Mouse (Mus musculus) midbrain, embryonic 16.5 days (tissue): ENCODE measurements around the gene Bend7. TPM values are rescaled to one million over a fixed set of nuclear protein-coding genes. Genes with fewer than 3 reads are reported as not detected.

Experiments
- ATAC-seq: fragments of 200-750 bp; cut with Nextera tagmentation; 2 replicates; pipeline ENCODE4 v1.8.0; 2017; ENCODE audit warnings: moderate TSS enrichment
- H3K27ac ChIP-seq: fragments of 300-500 bp; sonication (generic); 2 replicates; pipeline ENCODE4 v1.5.1; 2014; ENCODE audit warnings: mild to moderate bottlenecking, low read length, mixed read lengths
- H3K27me3 ChIP-seq: fragments of 300-500 bp; sonication (generic); 2 replicates; pipeline ENCODE4 v1.6.1; 2014; ENCODE audit warnings: low read depth, low read length, mixed read lengths; ENCODE audit not compliant: control insufficient read depth, insufficient read depth
- H3K36me3 ChIP-seq: fragments of 300-500 bp; sonication (generic); 2 replicates; pipeline ENCODE4 v1.6.1; 2014; ENCODE audit warnings: mild to moderate bottlenecking, low read length, moderate library complexity, mixed read lengths; ENCODE audit not compliant: control insufficient read depth, insufficient read depth
- H3K4me1 ChIP-seq: fragments of 300-500 bp; sonication (generic); 2 replicates; pipeline ENCODE4 v1.6.1; 2014; ENCODE audit warnings: mild to moderate bottlenecking, low read length, mixed read lengths; ENCODE audit not compliant: control insufficient read depth, insufficient read depth
- H3K4me2 ChIP-seq: fragments of 300-500 bp; sonication (generic); 2 replicates; pipeline ENCODE4 v1.6.1; 2014; ENCODE audit warnings: mild to moderate bottlenecking, low read length, mixed read lengths
- H3K4me3 ChIP-seq: fragments of 300-500 bp; sonication (generic); 2 replicates; pipeline ENCODE4 v1.5.1; 2014; ENCODE audit warnings: low read depth, mild to moderate bottlenecking, low read length, moderate library complexity, mixed read lengths
- H3K9ac ChIP-seq: fragments of 300-500 bp; sonication (generic); 2 replicates; pipeline ENCODE4 v1.6.1; 2014; ENCODE audit warnings: low read depth, low read length, mixed read lengths
- H3K9me3 ChIP-seq: fragments of 300-500 bp; sonication (generic); replicated peaks from 2 replicates; pipeline ENCODE4 v1.6.1; 2014; ENCODE audit warnings: mild to moderate bottlenecking, low read length, mixed read lengths; ENCODE audit not compliant: control insufficient read depth, poor library complexity, severe bottlenecking
- WGBS: fragments of 180-500 bp; shearing (Covaris S2); extraction: QIAGEN DNeasy Blood & Tissue Kit; methylation state at CpG from one replicate; pipeline ENCODE4 v1.1.7; 2014; 5-methylcytosine and 5-hydroxymethylcytosine counted together
- polyA plus RNA-seq: library from polyadenylated mRNA; unstranded; fragments of >200 nt; fragmentation: Nextera tagmentation; extraction: Ambion mirVana; gene quantifications from 2 replicates; pipeline ENCODE4 v1.2.1, GENCODE M21; 2015

Bend7 gene
- polyA plus RNA-seq, 1 experiment from 2014 or later = 6.2 TPM

GRCm38 (mm10) chr2:4791646-4792045 lies 74.0 kb downstream of the Bend7 start:
- Histone ChIP-seq H3K9me3 (no peaks in the 10 kb centered on the region), H3K4me1 (0 out of 2 replicates have a peak, but pooled peaks cover 3% of the 10 kb centered on the region), H3K4me2 (no peak overlapping the region), H3K9ac (no peak overlapping the region), H3K27ac (no peak overlapping the region), H3K4me3 (no peak overlapping the region), H3K27me3 (no peaks in the 10 kb centered on the region), H3K36me3 (no peaks in the 10 kb centered on the region)
- WGBS = 86% methylated on average over 8 of the region's 8 CpGs
- no peak for ATAC-seq

- Histone ChIP-seq H3K4me3 (no peak overlapping the region), H3K9me3 (no peaks in the 10 kb centered on the region), H3K4me1 (no peaks in the 10 kb centered on the region), H3K9ac (no peak overlapping the region), H3K4me2 (no peak overlapping the region), H3K27me3 (no peaks in the 10 kb centered on the region), H3K27ac (no peak overlapping the region), H3K36me3 (no peaks in the 10 kb centered on the region)
- 92% methylated on average over 4 of the region's 4 CpGs for WGBS
- no peak for ATAC-seq
These were observed 74.9 kb downstream of the Bend7 start for GRCm38 (mm10) chr2:4792554-4792953.

- peak overlapping the region; percentile 29 for H3K4me3 ChIP-seq
- ATAC-seq = peak; percentile 76; the same call in 1 of the 2 replicates
- 38% methylated on average over 18 of the region's 18 CpGs for WGBS
These were observed 85.0 kb downstream of the Bend7 start for GRCm38 (mm10) chr2:4802395-4803176.

GRCm38 (mm10) chr2:4816308-4816707 lies 98.7 kb downstream of the Bend7 start:
- H3K4me1 ChIP-seq = peaks cover 5% of the 10 kb centered on the region; the same call in 1 of the 2 replicates
- H3K27me3 ChIP-seq = no peaks in the 10 kb centered on the region
- H3K4me2 ChIP-seq = no peak overlapping the region
- no peaks in the 10 kb centered on the region for H3K9me3 ChIP-seq
- ATAC-seq = no peak
- H3K4me3 ChIP-seq = no peak overlapping the region
- H3K9ac ChIP-seq = no peak overlapping the region
- WGBS = 44% methylated on average over 5 of the region's 5 CpGs
- no peaks in the 10 kb centered on the region for H3K36me3 ChIP-seq
- H3K27ac ChIP-seq = no peak overlapping the region

More at GRCm38 (mm10) chr2:4802395-4803176, 85.0 kb downstream of the Bend7 start:
- H3K27ac ChIP-seq = no peak overlapping the region
- no peaks in the 10 kb centered on the region for H3K9me3 ChIP-seq
- H3K27me3 ChIP-seq = no peaks in the 10 kb centered on the region; the same call in 1 of the 2 replicates
- H3K4me1 ChIP-seq = no peaks in the 10 kb centered on the region
- no peaks in the 10 kb centered on the region for H3K36me3 ChIP-seq
- peak overlapping the region; percentile 44 for H3K4me2 ChIP-seq
- 0 out of 2 replicates have a peak overlapping the region, but pooled peaks have one; percentile 39 for H3K9ac ChIP-seq

GRCm38 (mm10) chr2:4817678-4818077 lies 100.0 kb downstream of the Bend7 start:
- Histone ChIP-seq H3K9me3 (no peaks in the 10 kb centered on the region), H3K27ac (no peak overlapping the region), H3K9ac (no peak overlapping the region), H3K27me3 (no peaks in the 10 kb centered on the region), H3K4me3 (no peak overlapping the region), H3K36me3 (no peaks in the 10 kb centered on the region), H3K4me1 (peaks cover 5% of the 10 kb centered on the region; the same call in 1 of the 2 replicates), H3K4me2 (peak overlapping the region; percentile 35)
- WGBS = 3% methylated on average over 10 of the region's 10 CpGs
- ATAC-seq = no peak

GRCm38 (mm10) chr2:4820230-4820629 lies 102.6 kb downstream of the Bend7 start:
- no peak overlapping the region for H3K4me3 ChIP-seq
- H3K9me3 ChIP-seq = no peaks in the 10 kb centered on the region
- no peak overlapping the region for H3K4me2 ChIP-seq
- H3K27me3 ChIP-seq = no peaks in the 10 kb centered on the region
- H3K36me3 ChIP-seq = no peaks in the 10 kb centered on the region
- peaks cover 5% of the 10 kb centered on the region; the same call in 1 of the 2 replicates for H3K4me1 ChIP-seq
- no peak overlapping the region for H3K27ac ChIP-seq
- no peak for ATAC-seq
- WGBS = 81% methylated on average over 3 of the region's 3 CpGs
- H3K9ac ChIP-seq = no peak overlapping the region

GRCm38 (mm10) chr2:4824067-4824466 lies 106.4 kb downstream of the Bend7 start:
- Histone ChIP-seq H3K9ac (no peak overlapping the region), H3K36me3 (no peaks in the 10 kb centered on the region), H3K4me3 (no peak overlapping the region), H3K27me3 (no peaks in the 10 kb centered on the region), H3K4me1 (no peaks in the 10 kb centered on the region), H3K27ac (no peak overlapping the region), H3K4me2 (no peak overlapping the region), H3K9me3 (no peaks in the 10 kb centered on the region)
- no peak for ATAC-seq
- 73% methylated on average over 9 of the region's 9 CpGs for WGBS

GRCm38 (mm10) chr2:4828032-4828431 lies 110.4 kb downstream of the Bend7 start:
- Histone ChIP-seq H3K4me1 (no peaks in the 10 kb centered on the region), H3K27ac (no peak overlapping the region), H3K27me3 (no peaks in the 10 kb centered on the region), H3K4me3 (no peak overlapping the region), H3K9ac (no peak overlapping the region), H3K4me2 (no peak overlapping the region), H3K36me3 (no peaks in the 10 kb centered on the region), H3K9me3 (no peaks in the 10 kb centered on the region)
- 79% methylated on average over 5 of the region's 5 CpGs for WGBS
- ATAC-seq = no peak

GRCm38 (mm10) chr2:4828446-4828997 lies 110.9 kb downstream of the Bend7 start:
- no peaks in the 10 kb centered on the region for H3K9me3 ChIP-seq
- 93% methylated on average over 6 of the region's 6 CpGs for WGBS
- ATAC-seq = no peak
- H3K27me3 ChIP-seq = no peaks in the 10 kb centered on the region
- no peak overlapping the region for H3K4me2 ChIP-seq
- H3K4me3 ChIP-seq = no peak overlapping the region
- H3K9ac ChIP-seq = no peak overlapping the region
- no peak overlapping the region for H3K27ac ChIP-seq
- no peaks in the 10 kb centered on the region for H3K36me3 ChIP-seq
- no peaks in the 10 kb centered on the region for H3K4me1 ChIP-seq
